Mouse (Mus musculus): ENCODE measurements around the gene Cdx2. TPM values are rescaled to one million over a fixed set of nuclear protein-coding genes. Genes with fewer than 3 reads are reported as not detected.

The Cdx2 gene
- polyA plus RNA-seq, 1 experiment: not detected

GRCm38 (mm10) chr5:147315432-147316075 lies 8.5 kb upstream of the Cdx2 start:
- no peak for DNase-seq (ENCODE audit: low read depth)

GRCm38 (mm10) chr5:147314646-147315431 lies 7.8 kb upstream of the Cdx2 start:
- TF ChIP-seq POLR2A (IDR thresholded peaks at IDR 0.05; ENCODE audit: borderline replicate concordance, extremely low read depth, insufficient read depth, insufficient read length, poor library complexity, severe bottlenecking) (no peak), CTCF (IDR thresholded peaks at IDR 0.05; ENCODE audit: borderline replicate concordance, extremely low read depth, insufficient read depth, insufficient read length) (no peak)
- peak; percentile 41 for DNase-seq (ENCODE audit: low read depth)

More at GRCm38 (mm10) chr5:147315432-147316075, 8.5 kb upstream of the Cdx2 start:
- TF ChIP-seq POLR2A (IDR thresholded peaks at IDR 0.05; ENCODE audit: borderline replicate concordance, extremely low read depth, insufficient read depth, insufficient read length, poor library complexity, severe bottlenecking) (no peak), CTCF (IDR thresholded peaks at IDR 0.05; ENCODE audit: borderline replicate concordance, extremely low read depth, insufficient read depth, insufficient read length) (no peak)

GRCm38 (mm10) chr5:147312830-147313685 lies 6.0 kb upstream of the Cdx2 start:
- no peak for DNase-seq (ENCODE audit: low read depth)
- TF ChIP-seq CTCF (IDR thresholded peaks at IDR 0.05; ENCODE audit: borderline replicate concordance, extremely low read depth, insufficient read depth, insufficient read length) (no peak), POLR2A (IDR thresholded peaks at IDR 0.05; ENCODE audit: borderline replicate concordance, extremely low read depth, insufficient read depth, insufficient read length, poor library complexity, severe bottlenecking) (no peak)

DNA sequence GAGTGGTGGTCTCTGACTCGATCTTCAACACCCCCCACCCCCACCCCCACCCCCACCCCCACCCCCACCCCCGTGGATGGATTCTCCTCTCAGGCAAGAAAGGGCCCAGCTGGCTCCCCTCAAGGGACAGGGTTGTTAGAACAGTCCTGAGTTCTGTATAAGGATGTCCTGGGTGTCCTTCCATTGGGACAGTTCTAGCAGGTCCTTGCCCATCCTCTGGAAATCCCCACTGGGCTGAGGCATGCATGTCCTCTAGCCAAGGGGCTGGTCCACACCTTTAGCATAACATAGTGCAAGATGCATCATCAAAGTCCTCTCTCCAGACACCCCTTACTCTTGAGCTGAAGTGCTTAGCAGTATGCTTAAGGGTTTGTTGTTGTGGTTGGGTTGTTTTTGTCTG lies 2.7 kb upstream of the Cdx2 start:
- DNase-seq (ENCODE audit: low read depth): no peak
- no peak for TF ChIP-seq CTCF (IDR thresholded peaks at IDR 0.05; ENCODE audit: borderline replicate concordance, extremely low read depth, insufficient read depth, insufficient read length)
- TF ChIP-seq POLR2A (IDR thresholded peaks at IDR 0.05; ENCODE audit: borderline replicate concordance, extremely low read depth, insufficient read depth, insufficient read length, poor library complexity, severe bottlenecking): no peak

GRCm38 (mm10) chr5:147308451-147308850 lies 1.4 kb upstream of the Cdx2 start:
- TF ChIP-seq POLR2A (IDR thresholded peaks at IDR 0.05; ENCODE audit: borderline replicate concordance, extremely low read depth, insufficient read depth, insufficient read length, poor library complexity, severe bottlenecking) (no peak), CTCF (IDR thresholded peaks at IDR 0.05; ENCODE audit: borderline replicate concordance, extremely low read depth, insufficient read depth, insufficient read length) (no peak)
- DNase-seq (ENCODE audit: low read depth): no peak

DNA sequence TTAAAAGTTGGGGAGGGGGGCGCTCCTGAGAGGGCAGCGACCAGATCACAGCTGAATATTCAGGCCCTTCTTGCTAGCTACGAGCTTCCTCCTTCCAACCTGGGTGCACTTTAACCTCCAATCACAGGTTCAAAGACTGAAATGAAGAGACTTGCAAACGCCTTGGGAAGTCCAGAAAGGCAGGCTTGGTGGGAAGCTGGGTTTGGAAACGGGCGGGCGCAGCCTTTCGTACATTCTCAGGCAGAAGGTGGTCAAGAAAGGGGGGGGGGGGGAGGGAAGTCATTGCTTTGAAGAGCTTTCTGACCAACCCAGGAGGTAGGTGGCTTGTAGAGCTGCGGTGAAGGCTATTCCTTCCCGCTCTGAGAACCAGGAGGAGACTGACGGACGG lies 322 bp upstream of the Cdx2 start:
- no peak for TF ChIP-seq POLR2A (IDR thresholded peaks at IDR 0.05; ENCODE audit: borderline replicate concordance, extremely low read depth, insufficient read depth, insufficient read length, poor library complexity, severe bottlenecking)
- no peak for TF ChIP-seq CTCF (IDR thresholded peaks at IDR 0.05; ENCODE audit: borderline replicate concordance, extremely low read depth, insufficient read depth, insufficient read length)
- no peak for DNase-seq (ENCODE audit: low read depth)

- DNase-seq (ENCODE audit: low read depth): no peak
- no peak for TF ChIP-seq CTCF (IDR thresholded peaks at IDR 0.05; ENCODE audit: borderline replicate concordance, extremely low read depth, insufficient read depth, insufficient read length)
- TF ChIP-seq POLR2A (IDR thresholded peaks at IDR 0.05; ENCODE audit: borderline replicate concordance, extremely low read depth, insufficient read depth, insufficient read length, poor library complexity, severe bottlenecking): no peak
Measured at GRCm38 (mm10) chr5:147305856-147306637, 1.0 kb downstream of the Cdx2 start.

DNA sequence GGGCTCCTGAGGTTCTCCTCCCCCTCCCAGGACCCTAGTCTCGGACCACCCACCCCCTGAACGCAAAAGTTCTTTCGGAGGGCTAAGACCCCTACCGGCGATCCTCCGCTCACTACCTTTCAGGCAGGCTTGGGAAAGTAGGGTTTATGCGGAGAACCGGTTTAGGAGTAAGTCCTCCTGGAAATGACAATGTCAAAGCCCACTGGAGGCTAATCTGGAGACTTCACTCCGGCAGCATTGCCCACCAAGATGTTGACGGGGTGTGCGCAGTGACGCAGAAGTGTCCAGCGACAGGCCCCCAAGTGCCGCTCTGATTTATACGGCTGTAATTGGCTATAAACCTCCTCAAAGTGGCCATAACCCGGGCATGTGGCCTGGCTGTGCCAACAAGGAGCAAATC lies 1.9 kb downstream of the Cdx2 start:
- DNase-seq (ENCODE audit: low read depth): no peak
- TF ChIP-seq CTCF (IDR thresholded peaks at IDR 0.05; ENCODE audit: borderline replicate concordance, extremely low read depth, insufficient read depth, insufficient read length) (no peak), POLR2A (IDR thresholded peaks at IDR 0.05; ENCODE audit: borderline replicate concordance, extremely low read depth, insufficient read depth, insufficient read length, poor library complexity, severe bottlenecking) (no peak)

GRCm38 (mm10) chr5:147304276-147305155 lies 2.6 kb downstream of the Cdx2 start:
- peak; percentile 32 for DNase-seq (ENCODE audit: low read depth)
- TF ChIP-seq POLR2A (IDR thresholded peaks at IDR 0.05; ENCODE audit: borderline replicate concordance, extremely low read depth, insufficient read depth, insufficient read length, poor library complexity, severe bottlenecking): no peak
- no peak for TF ChIP-seq CTCF (IDR thresholded peaks at IDR 0.05; ENCODE audit: borderline replicate concordance, extremely low read depth, insufficient read depth, insufficient read length)

All from brain, embryonic 14.5 days (tissue).